23 mouse cellular contexts compared by ENCODE assay signal in genomic region chr11:101046440-101046839, GRCm38 (mm10). TPM values are rescaled to one million over a fixed set of nuclear protein-coding genes. Genes with fewer than 3 reads are reported as not detected.
A peak's percentile ranks its signal among the peaks of the same experiment; 100 is the strongest.
DNase-seq lines count a peak whose midpoint lies in the region; ATAC-seq lines count a peak whose summit lies in the region.
"Had no signal": no experiment of that assay in that cellular context is flagged by ENCODE, and none has a peak within 500 bp of the region (broad histone marks: within the 10 kb centered on the region; RNA-seq: fewer than 3 reads in every experiment).

No protein-coding gene starts in this region.

- H3K36me3 ChIP-seq in heart, embryonic 10.5 days: peaks cover 94% of the 10 kb centered on the region
- H3K36me3 ChIP-seq in megakaryocyte, embryonic 14.5 days (replicated peaks; ENCODE audit: low read length): peaks cover 100% of the 10 kb centered on the region

- no peaks in the 10 kb centered on the region for H3K27me3 ChIP-seq in heart, embryonic 10.5 days (ENCODE audit: insufficient read depth, poor library complexity, severe bottlenecking)
- no peaks in the 10 kb centered on the region for H3K27me3 ChIP-seq in megakaryocyte, embryonic 14.5 days (replicated peaks)
- H3K27me3 ChIP-seq: intestine, embryonic 15.5 days; liver, embryonic 13.5 days; midbrain, embryonic 15.5 days had no signal

- peaks cover 21% of the 10 kb centered on the region for H3K4me1 ChIP-seq in heart, embryonic 10.5 days
- H3K4me1 ChIP-seq in megakaryocyte, embryonic 14.5 days: peaks cover 76% of the 10 kb centered on the region
- H3K4me1 ChIP-seq: intestine, embryonic 15.5 days; midbrain, embryonic 15.5 days had no signal

- WGBS in heart, embryonic 10.5 days: 31% methylated on average over 9 of the region's 9 CpGs

- H3K27ac ChIP-seq in heart, embryonic 10.5 days: 0 out of 2 replicates have a peak overlapping the region, but pooled peaks have one; percentile 39
- H3K27ac ChIP-seq: hindbrain, embryonic 14.5 days; intestine, embryonic 15.5 days; midbrain, embryonic 15.5 days had no signal

- peak; percentile 69 for DNase-seq in heart, embryonic 10.5 days (ENCODE audit: low spot score)
- no peak for DNase-seq in heart, adult 11 months
- DNase-seq in induced T-regulatory cell, adult 2 months (ENCODE audit: low read depth): peak; percentile 52
- peak; percentile 43 to 54 for DNase-seq in thymus, postnatal 36 days
- DNase-seq in right cerebral cortex, adult 2 months (ENCODE audit: low spot score in 2 of 2): no peak
- no peak for DNase-seq in urinary bladder, postnatal 25 days (ENCODE audit: low spot score)
- DNase-seq: adrenal gland, adult 8-10 months; embryo, embryonic 11 days; forebrain, postnatal 0 days; gastrocnemius, postnatal 36 days; heart, postnatal 36 days; kidney, adult 9 months; layer of hippocampus, adult 9-11 months; left cerebral cortex, postnatal 4 days; liver, embryonic 13.5 days had no signal

- H3K9me3 ChIP-seq in heart, embryonic 10.5 days: no peaks in the 10 kb centered on the region
- H3K9me3 ChIP-seq in megakaryocyte, embryonic 14.5 days: no peaks in the 10 kb centered on the region
- H3K9me3 ChIP-seq: intestine, embryonic 15.5 days; liver, embryonic 13.5 days; midbrain, embryonic 15.5 days had no signal

- no peak overlapping the region for H3K4me3 ChIP-seq in heart, embryonic 10.5 days
- H3K4me3 ChIP-seq in megakaryocyte, embryonic 14.5 days (replicated peaks): peak overlapping the region; percentile 76
- H3K4me3 ChIP-seq: intestine, embryonic 15.5 days; left cerebral cortex, adult 2 months; liver, embryonic 13.5 days; midbrain, embryonic 15.5 days had no signal

- no peak for ATAC-seq in megakaryocyte, adult 5-6 weeks (ENCODE audit: poor library complexity, severe bottlenecking)
- ATAC-seq: forebrain, postnatal 0 days; intestine, embryonic 15.5 days; lung, postnatal 0 days; midbrain, embryonic 15.5 days had no signal

RNA-seq across cellular contexts. Expression of gene Naglu, which starts 23.4 kb away (rescaled TPM):
- 13.9 and 15.8 TPM in 2 replicates for polyA plus RNA-seq in heart, embryonic 10.5 days (2016; fragmentation: Nextera tagmentation; extraction: Ambion mirVana)
- 30.7 and 32.1 TPM in 2 replicates for polyA plus RNA-seq in megakaryocyte, embryonic 14.5 days (2012; ENCODE audit: insufficient read depth, low replicate concordance)
- total RNA-seq in megakaryocyte, adult 5-6 weeks (2015): 7.2 and 7.9 TPM in 2 replicates
- total RNA-seq in megakaryocyte, adult 5-6 weeks (2017): 8.9 and 9.1 TPM in 2 replicates

RNA-seq across cellular contexts. Expression of gene Hsd17b1, which starts 31.8 kb away (rescaled TPM):
- polyA plus RNA-seq in heart, embryonic 10.5 days (2016; fragmentation: Nextera tagmentation; extraction: Ambion mirVana): 0.21 TPM in 1 of 2 replicates, not detected in the other
- polyA plus RNA-seq in megakaryocyte, embryonic 14.5 days (2012; ENCODE audit: insufficient read depth, low replicate concordance): 3.5 and 5.8 TPM in 2 replicates
- 0.11 and 0.45 TPM in 2 replicates for total RNA-seq in megakaryocyte, adult 5-6 weeks (2015)
- total RNA-seq in megakaryocyte, adult 5-6 weeks (2017): 0.29 TPM in 1 of 2 replicates, not detected in the other
- total RNA-seq: gastrocnemius, postnatal 36 days had no signal
- polyA plus RNA-seq: embryonic facial prominence, embryonic 14.5 days; forebrain, postnatal 0 days; hindbrain, embryonic 14.5 days; intestine, embryonic 15.5 days had no signal

RNA-seq across cellular contexts. Expression of gene Coasy, which starts 35.9 kb away (rescaled TPM):
- polyA plus RNA-seq in heart, embryonic 10.5 days (2016; fragmentation: Nextera tagmentation; extraction: Ambion mirVana): 36.5 and 37.0 TPM in 2 replicates
- polyA plus RNA-seq in megakaryocyte, embryonic 14.5 days (2012; ENCODE audit: insufficient read depth, low replicate concordance): 17.7 and 36.8 TPM in 2 replicates
- total RNA-seq in megakaryocyte, adult 5-6 weeks (2015): 10.6 and 13.1 TPM in 2 replicates
- 11.4 and 15.8 TPM in 2 replicates for total RNA-seq in megakaryocyte, adult 5-6 weeks (2017)

RNA-seq across cellular contexts. Expression of gene Atp6v0a1, which starts 37.2 kb away (rescaled TPM):
- 54.4 and 66.3 TPM in 2 replicates for polyA plus RNA-seq in heart, embryonic 10.5 days (2016; fragmentation: Nextera tagmentation; extraction: Ambion mirVana)
- polyA plus RNA-seq in megakaryocyte, embryonic 14.5 days (2012; ENCODE audit: insufficient read depth, low replicate concordance): 90.5 and 153 TPM in 2 replicates
- 40.2 and 42.9 TPM in 2 replicates for total RNA-seq in megakaryocyte, adult 5-6 weeks (2015)
- total RNA-seq in megakaryocyte, adult 5-6 weeks (2017): 35.2 and 46.1 TPM in 2 replicates

RNA-seq across cellular contexts. Expression of gene Mlx, which starts 40.6 kb away (rescaled TPM):
- polyA plus RNA-seq in heart, embryonic 10.5 days (2016; fragmentation: Nextera tagmentation; extraction: Ambion mirVana): 42.6 and 52.0 TPM in 2 replicates
- polyA plus RNA-seq in megakaryocyte, embryonic 14.5 days (2012; ENCODE audit: insufficient read depth, low replicate concordance): 2.8 and 12.4 TPM in 2 replicates
- 62.7 and 64.8 TPM in 2 replicates for total RNA-seq in megakaryocyte, adult 5-6 weeks (2015)
- total RNA-seq in megakaryocyte, adult 5-6 weeks (2017): 79.3 and 96.0 TPM in 2 replicates

Comparison
In these comparisons a context has a peak if more than half of its experiments do, and no peak if none do; other contexts are left out.
1. DNase-seq: peak in heart, embryonic 10.5 days (single experiment), induced T-regulatory cell, adult 2 months (single experiment) and thymus, postnatal 36 days (2 of 2); none in heart, adult 11 months (single experiment), right cerebral cortex, adult 2 months (0 of 2) and urinary bladder, postnatal 25 days (single experiment).